Mouse (Mus musculus): Measurements from ENCODE around the gene A2ml1. TPM values are rescaled to one million over a fixed set of nuclear protein-coding genes. Genes with fewer than 3 reads are reported as not detected.

The A2ml1 gene
- polyA plus RNA-seq, 1 experiment from 2014 or later, result 3.1 TPM

DNA sequence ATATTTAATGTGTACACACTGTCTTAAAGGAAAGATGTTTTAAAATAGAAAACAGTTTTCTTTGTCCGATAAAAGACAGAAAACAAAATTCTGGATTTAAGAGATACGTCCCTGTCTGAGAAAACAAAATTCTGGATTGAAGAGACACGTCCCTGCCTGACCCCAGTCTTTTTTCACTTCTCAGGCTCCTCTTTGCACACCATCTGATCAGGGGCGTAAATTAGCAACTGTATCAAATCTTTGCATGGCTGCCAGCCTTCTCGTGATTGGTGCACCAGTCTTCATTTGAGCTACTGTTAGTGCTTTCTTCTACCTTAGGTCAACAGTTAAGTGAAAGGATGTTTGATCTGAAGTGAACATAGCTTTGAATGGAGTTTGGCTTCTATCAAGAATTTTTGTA, 76.7 kb downstream of the A2ml1 start:
- DNase-seq (ENCODE audit: low spot score), result no peak
- no peak overlapping the region for H3K9ac ChIP-seq (ENCODE audit: low read length)
- no peak overlapping the region for H3K27ac ChIP-seq (replicated peaks)
- no peaks in the 10 kb centered on the region for H3K36me3 ChIP-seq (ENCODE audit: control insufficient read depth, insufficient read depth, low read length)
- H3K27me3 ChIP-seq (ENCODE audit: control insufficient read depth, insufficient read depth, low read length), result no peaks in the 10 kb centered on the region
- H3K4me1 ChIP-seq (replicated peaks; ENCODE audit: control insufficient read depth, insufficient read depth), result no peaks in the 10 kb centered on the region
- no peak for TF ChIP-seq CTCF (IDR thresholded peaks at IDR 0.05; ENCODE audit: low read depth)
- WGBS, result 59% methylated on average over 5 of the region's 5 CpGs
- no peak overlapping the region for H3K4me3 ChIP-seq (ENCODE audit: low read depth, low read length)
- no peaks in the 10 kb centered on the region for H3K9me3 ChIP-seq (ENCODE audit: control insufficient read depth, low read length)
- no peak for ATAC-seq (ENCODE audit: low FRiP score, low TSS enrichment)
- H3K4me2 ChIP-seq (replicated peaks; ENCODE audit: low read depth), result no peak overlapping the region

- WGBS, result 92% methylated on average over 1 of the region's 1 CpGs
- no peaks in the 10 kb centered on the region for H3K9me3 ChIP-seq (ENCODE audit: control insufficient read depth, low read length)
- no peak overlapping the region for H3K9ac ChIP-seq (ENCODE audit: low read length)
- H3K27me3 ChIP-seq (ENCODE audit: control insufficient read depth, insufficient read depth, low read length), result no peaks in the 10 kb centered on the region
- no peak for TF ChIP-seq CTCF (IDR thresholded peaks at IDR 0.05; ENCODE audit: low read depth)
- TF ChIP-seq EP300 (optimal IDR thresholded peaks at IDR 0.05), result no peak
- ATAC-seq (ENCODE audit: low FRiP score, low TSS enrichment), result peak; percentile 54; the same call in 1 of the 2 replicates
- no peak overlapping the region for H3K27ac ChIP-seq (replicated peaks)
- no peaks in the 10 kb centered on the region for H3K36me3 ChIP-seq (ENCODE audit: control insufficient read depth, insufficient read depth, low read length)
- no peak overlapping the region for H3K4me3 ChIP-seq (ENCODE audit: low read depth, low read length)
- no peak overlapping the region for H3K4me2 ChIP-seq (replicated peaks; ENCODE audit: low read depth)
- peak; percentile 15 for DNase-seq (ENCODE audit: low spot score)
- no peaks in the 10 kb centered on the region for H3K4me1 ChIP-seq (replicated peaks; ENCODE audit: control insufficient read depth, insufficient read depth)
Observed at GRCm38 (mm10) chr6:128495346-128495745, 86.1 kb downstream of the A2ml1 start.

- 66% methylated on average over 15 of the region's 15 CpGs for WGBS
- Histone ChIP-seq H3K4me3 (ENCODE audit: low read depth, low read length) (no peak overlapping the region), H3K9ac (ENCODE audit: low read length) (no peak overlapping the region), H3K36me3 (ENCODE audit: control insufficient read depth, insufficient read depth, low read length) (no peaks in the 10 kb centered on the region), H3K27ac (replicated peaks) (no peak overlapping the region), H3K4me1 (replicated peaks; ENCODE audit: control insufficient read depth, insufficient read depth) (no peaks in the 10 kb centered on the region), H3K27me3 (ENCODE audit: control insufficient read depth, insufficient read depth, low read length) (no peaks in the 10 kb centered on the region), H3K4me2 (replicated peaks; ENCODE audit: low read depth) (no peak overlapping the region), H3K9me3 (ENCODE audit: control insufficient read depth, low read length) (no peaks in the 10 kb centered on the region)
- no peak for ATAC-seq (ENCODE audit: low FRiP score, low TSS enrichment)
- TF ChIP-seq EP300 (optimal IDR thresholded peaks at IDR 0.05) (no peak), CTCF (IDR thresholded peaks at IDR 0.05; ENCODE audit: low read depth) (no peak)
- DNase-seq (ENCODE audit: low spot score), result no peak
Observed at GRCm38 (mm10) chr6:128494646-128495331, 86.6 kb downstream of the A2ml1 start.

GRCm38 (mm10) chr6:128491916-128492315, 89.5 kb downstream of the A2ml1 start:
- DNase-seq (ENCODE audit: low spot score), result no peak
- WGBS, result 73% methylated on average over 4 of the region's 4 CpGs
- Histone ChIP-seq H3K27ac (replicated peaks) (no peak overlapping the region), H3K36me3 (ENCODE audit: control insufficient read depth, insufficient read depth, low read length) (no peaks in the 10 kb centered on the region), H3K4me2 (replicated peaks; ENCODE audit: low read depth) (no peak overlapping the region), H3K27me3 (ENCODE audit: control insufficient read depth, insufficient read depth, low read length) (no peaks in the 10 kb centered on the region), H3K9ac (ENCODE audit: low read length) (no peak overlapping the region), H3K4me1 (replicated peaks; ENCODE audit: control insufficient read depth, insufficient read depth) (no peaks in the 10 kb centered on the region), H3K9me3 (ENCODE audit: control insufficient read depth, low read length) (no peaks in the 10 kb centered on the region), H3K4me3 (ENCODE audit: low read depth, low read length) (no peak overlapping the region)
- no peak for ATAC-seq (ENCODE audit: low FRiP score, low TSS enrichment)
- TF ChIP-seq EP300 (optimal IDR thresholded peaks at IDR 0.05) (no peak), CTCF (IDR thresholded peaks at IDR 0.05; ENCODE audit: low read depth) (no peak)

DNA sequence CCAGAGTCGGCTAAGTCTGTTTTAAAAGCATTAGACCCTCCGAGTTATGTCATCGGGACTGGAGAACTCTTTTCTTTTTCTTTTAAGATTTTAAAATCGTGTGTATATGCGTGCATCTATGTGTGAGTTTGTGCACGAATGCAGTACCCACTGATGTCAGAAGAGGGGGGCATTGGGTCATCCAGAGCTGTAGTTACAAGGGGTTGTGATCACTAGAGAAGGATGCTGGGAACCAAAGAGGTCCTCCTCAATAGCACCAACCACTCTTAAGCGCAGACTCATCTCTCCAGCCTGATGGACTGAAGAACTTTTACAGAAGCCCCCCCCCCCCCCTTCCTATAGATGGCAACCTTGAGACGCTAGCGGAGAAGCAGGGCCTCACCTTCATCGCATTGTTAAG, 91.3 kb downstream of the A2ml1 start:
- Histone ChIP-seq H3K4me3 (ENCODE audit: low read depth, low read length) (no peak overlapping the region), H3K9me3 (ENCODE audit: control insufficient read depth, low read length) (no peaks in the 10 kb centered on the region), H3K9ac (ENCODE audit: low read length) (no peak overlapping the region), H3K27me3 (ENCODE audit: control insufficient read depth, insufficient read depth, low read length) (no peaks in the 10 kb centered on the region), H3K36me3 (ENCODE audit: control insufficient read depth, insufficient read depth, low read length) (no peaks in the 10 kb centered on the region), H3K27ac (replicated peaks) (no peak overlapping the region), H3K4me1 (replicated peaks; ENCODE audit: control insufficient read depth, insufficient read depth) (no peaks in the 10 kb centered on the region), H3K4me2 (replicated peaks; ENCODE audit: low read depth) (no peak overlapping the region)
- DNase-seq (ENCODE audit: low spot score) (no peak), ATAC-seq (ENCODE audit: low FRiP score, low TSS enrichment) (no peak)
- 95% methylated on average over 10 of the region's 10 CpGs for WGBS
- no peak for TF ChIP-seq EP300 (optimal IDR thresholded peaks at IDR 0.05)
- TF ChIP-seq CTCF (IDR thresholded peaks at IDR 0.05; ENCODE audit: low read depth), result no peak

Other genes starting within 250 kb of the A2ml1 start
- gene Tulp3, start 225.8 kb downstream of the A2ml1 start, polyA plus RNA-seq (2015; fragmentation: Nextera tagmentation; extraction: Ambion mirVana), result 5.0 and 5.3 TPM in 2 replicates
- gene Rhno1, start 218.7 kb downstream of the A2ml1 start, polyA plus RNA-seq (2015; fragmentation: Nextera tagmentation; extraction: Ambion mirVana), result 39.1 and 41.0 TPM in 2 replicates
- 5.4 and 5.7 TPM in 2 replicates for gene Foxm1, start 218.6 kb downstream of the A2ml1 start, polyA plus RNA-seq (2015; fragmentation: Nextera tagmentation; extraction: Ambion mirVana)
- gene Tex52, start 206.2 kb downstream of the A2ml1 start, polyA plus RNA-seq (2015; fragmentation: Nextera tagmentation; extraction: Ambion mirVana), result 0.10 and 0.18 TPM in 2 replicates
- gene Gm44596, start 206.1 kb downstream of the A2ml1 start, polyA plus RNA-seq (2015; fragmentation: Nextera tagmentation; extraction: Ambion mirVana), result not detected in 2 replicates
- 2.2 and 3.4 TPM in 2 replicates for gene Nrip2, start 182.3 kb downstream of the A2ml1 start, polyA plus RNA-seq (2015; fragmentation: Nextera tagmentation; extraction: Ambion mirVana)
- 13.6 and 14.8 TPM in 2 replicates for gene Itfg2, start 156.7 kb downstream of the A2ml1 start, polyA plus RNA-seq (2015; fragmentation: Nextera tagmentation; extraction: Ambion mirVana)
- gene Fkbp4, start 142.9 kb downstream of the A2ml1 start, polyA plus RNA-seq (2015; fragmentation: Nextera tagmentation; extraction: Ambion mirVana), result 180 TPM in 2 replicates
- 1.5 and 3.1 TPM in 2 replicates for gene Pzp, start 54.9 kb downstream of the A2ml1 start, polyA plus RNA-seq (2015; fragmentation: Nextera tagmentation; extraction: Ambion mirVana)
- gene Klrb1a, start 41.9 kb upstream of the A2ml1 start, polyA plus RNA-seq (2015; fragmentation: Nextera tagmentation; extraction: Ambion mirVana), result not detected in 2 replicates
- gene Clec2h, start 80.8 kb upstream of the A2ml1 start, polyA plus RNA-seq (2015; fragmentation: Nextera tagmentation; extraction: Ambion mirVana), result 0.12 and 0.17 TPM in 2 replicates
- not detected in 2 replicates for gene Klrb1, start 141.5 kb upstream of the A2ml1 start, polyA plus RNA-seq (2015; fragmentation: Nextera tagmentation; extraction: Ambion mirVana)
- gene Klrb1c, start 207.6 kb upstream of the A2ml1 start, polyA plus RNA-seq (2015; fragmentation: Nextera tagmentation; extraction: Ambion mirVana), result 0.07 and 0.18 TPM in 2 replicates
- not detected in 2 replicates for gene Gm44511, start 244.7 kb upstream of the A2ml1 start, polyA plus RNA-seq (2015; fragmentation: Nextera tagmentation; extraction: Ambion mirVana)
- gene Klrb1b, start 244.7 kb upstream of the A2ml1 start, polyA plus RNA-seq (2015; fragmentation: Nextera tagmentation; extraction: Ambion mirVana), result 0.16 and 0.19 TPM in 2 replicates

Data from stomach, postnatal 0 days (tissue).